Mouse (Mus musculus) CH12.LX (cell line): ENCODE results near the gene 4930513O06Rik.

Experiments
- BHLHE40 ChIP-seq: IDR thresholded peaks from 2 replicates; pipeline ENCODE4 v1.6.1; 2011; ENCODE audit warnings: mild to moderate bottlenecking, low read depth, low read length, improper control_type of control experiment
- CTCF ChIP-seq, 2 experiments: IDR thresholded peaks in 1 of 2; conservative IDR thresholded peaks in 1 of 2; 2 replicates each; pipeline ENCODE4 v1.5.1; 2011 to 2012; ENCODE audit warnings: low read depth in 2 of 2, low read length in 2 of 2, improper control_type of control experiment in 1 of 2, inconsistent platforms in 1 of 2, mild to moderate bottlenecking in 1 of 2, moderate library complexity in 1 of 2
- EP300 ChIP-seq: IDR thresholded peaks from 2 replicates; pipeline ENCODE4 v1.6.1; 2011; ENCODE audit warnings: low read length, improper control_type of control experiment
- ETS1 ChIP-seq: conservative IDR thresholded peaks from 2 replicates; pipeline ENCODE4 v1.6.1; 2012; ENCODE audit warnings: low read depth, mild to moderate bottlenecking, inconsistent platforms, low read length, improper control_type of control experiment, moderate library complexity
- MAFK ChIP-seq: IDR thresholded peaks from 2 replicates; pipeline ENCODE4 v1.6.1; 2011; ENCODE audit warnings: low read length, improper control_type of control experiment; ENCODE audit not compliant: insufficient replicate concordance
- MAX ChIP-seq: IDR thresholded peaks from 2 replicates; pipeline ENCODE4 v1.6.1; 2011; ENCODE audit warnings: low read length, improper control_type of control experiment
- POLR2A ChIP-seq: IDR thresholded peaks from 2 replicates; pipeline ENCODE4 v1.6.1; 2011; ENCODE audit warnings: low read depth, mild to moderate bottlenecking, improper control_type of control experiment, low read length
- SMC3 ChIP-seq: IDR thresholded peaks from 2 replicates; pipeline ENCODE4 v1.6.1; 2011; ENCODE audit warnings: low read depth, low read length, improper control_type of control experiment
- ZC3H11A ChIP-seq: IDR thresholded peaks from 2 replicates; pipeline ENCODE4 v1.6.1; 2012; ENCODE audit warnings: low read depth, mild to moderate bottlenecking, inconsistent platforms, low read length, improper control_type of control experiment

GRCm38 (mm10) chrX:139041148-139041547 lies 44.9 kb upstream of the 4930513O06Rik start:
- TF ChIP-seq MAX (no peak), SMC3 (no peak), EP300 (no peak), ZC3H11A (no peak), CTCF (conservative IDR thresholded peaks at IDR 0.05 in 1 of 2, IDR thresholded peaks at IDR 0.05 in 1 of 2; ENCODE audit: low read depth in 2 of 2, low read length in 2 of 2) (no peak), BHLHE40 (no peak), POLR2A (no peak), MAFK (no peak), ETS1 (no peak)
